Mouse (Mus musculus): ENCODE data around the gene Tmprss11e.

Gene Tmprss11e

GRCm38 (mm10) chr5:86745715-86746114, at the start of gene Tmprss11e:
Tmprss11e (minus strand) TSS chr5:86745815.
- DNase-seq (ENCODE audit: low spot score), result no peak

GRCm38 (mm10) chr5:86792807-86793206, 47.2 kb upstream of the Tmprss11e start:
- DNase-seq (ENCODE audit: low spot score), result no peak

DNA sequence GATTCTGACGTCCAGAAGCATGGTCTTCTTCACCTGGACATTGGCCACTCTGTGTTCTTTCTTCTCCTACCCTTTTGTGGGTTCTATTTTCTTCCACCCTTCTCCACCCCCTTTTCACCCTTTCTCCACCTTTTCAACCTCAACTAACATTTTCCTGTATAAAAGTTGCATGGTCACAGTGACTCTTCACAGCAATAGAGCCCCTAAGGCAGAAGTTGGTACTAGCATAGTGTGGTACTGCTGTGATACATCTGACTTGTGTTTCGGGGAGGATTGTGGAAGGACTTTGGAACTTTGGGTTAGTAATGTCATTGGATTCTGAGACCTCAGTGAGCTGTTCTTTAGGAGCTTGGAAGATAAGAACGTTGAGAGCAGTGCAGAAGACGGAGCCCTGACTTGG, 46.6 kb upstream of the Tmprss11e start:
- no peak for DNase-seq (ENCODE audit: low spot score)

GRCm38 (mm10) chr5:86789954-86790353, 44.3 kb upstream of the Tmprss11e start:
- no peak for DNase-seq (ENCODE audit: low spot score)

GRCm38 (mm10) chr5:86786798-86787197, 41.2 kb upstream of the Tmprss11e start:
- DNase-seq (ENCODE audit: low spot score), result no peak

GRCm38 (mm10) chr5:86784205-86784604, 38.6 kb upstream of the Tmprss11e start:
- DNase-seq (ENCODE audit: low spot score), result no peak

DNA sequence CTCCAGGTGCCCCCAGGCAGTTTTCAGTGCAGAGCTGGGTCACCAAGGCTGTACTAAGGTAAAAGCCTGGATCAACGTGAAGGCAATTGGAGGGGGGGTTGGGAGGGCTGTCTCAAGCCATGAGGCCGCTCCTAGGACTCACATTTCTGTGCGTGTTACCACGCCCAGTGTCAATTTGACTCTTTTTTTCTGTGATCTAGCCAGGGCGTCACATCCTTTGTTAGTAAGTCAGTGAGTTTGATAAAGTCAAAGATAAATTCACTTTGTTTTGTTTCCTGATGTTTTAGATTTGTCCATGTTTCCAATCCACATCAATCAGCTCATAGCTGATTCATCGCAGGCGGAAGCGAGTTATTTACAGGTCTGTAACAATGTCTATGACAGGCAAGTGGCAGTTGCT, 37.4 kb upstream of the Tmprss11e start:
- DNase-seq (ENCODE audit: low spot score), result peak; percentile 41

- no peak for DNase-seq (ENCODE audit: low spot score)
Measured at GRCm38 (mm10) chr5:86778471-86778870, 32.9 kb upstream of the Tmprss11e start.

- DNase-seq (ENCODE audit: low spot score), result no peak
Measured at GRCm38 (mm10) chr5:86776941-86777340, 31.3 kb upstream of the Tmprss11e start.

DNA sequence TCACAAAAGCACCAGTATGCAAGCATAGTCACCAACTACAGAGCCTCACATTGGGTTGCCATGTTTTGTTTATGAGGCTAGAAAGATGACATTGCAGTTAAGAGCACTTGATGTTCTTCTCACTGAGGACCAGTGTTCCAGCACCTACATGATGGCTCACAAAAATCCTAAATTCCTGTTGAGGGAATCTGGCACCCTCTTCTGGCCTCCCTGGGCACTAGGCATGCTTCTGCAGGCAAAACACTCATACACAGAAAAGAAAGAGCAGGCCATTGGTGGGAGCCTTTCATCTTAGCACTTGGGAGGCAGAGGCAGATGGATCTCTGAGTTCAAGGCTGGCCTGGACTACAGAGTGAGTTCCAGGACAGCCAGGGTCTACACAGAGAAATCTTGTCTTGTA, 25.4 kb upstream of the Tmprss11e start:
- DNase-seq (ENCODE audit: low spot score), result no peak

DNA sequence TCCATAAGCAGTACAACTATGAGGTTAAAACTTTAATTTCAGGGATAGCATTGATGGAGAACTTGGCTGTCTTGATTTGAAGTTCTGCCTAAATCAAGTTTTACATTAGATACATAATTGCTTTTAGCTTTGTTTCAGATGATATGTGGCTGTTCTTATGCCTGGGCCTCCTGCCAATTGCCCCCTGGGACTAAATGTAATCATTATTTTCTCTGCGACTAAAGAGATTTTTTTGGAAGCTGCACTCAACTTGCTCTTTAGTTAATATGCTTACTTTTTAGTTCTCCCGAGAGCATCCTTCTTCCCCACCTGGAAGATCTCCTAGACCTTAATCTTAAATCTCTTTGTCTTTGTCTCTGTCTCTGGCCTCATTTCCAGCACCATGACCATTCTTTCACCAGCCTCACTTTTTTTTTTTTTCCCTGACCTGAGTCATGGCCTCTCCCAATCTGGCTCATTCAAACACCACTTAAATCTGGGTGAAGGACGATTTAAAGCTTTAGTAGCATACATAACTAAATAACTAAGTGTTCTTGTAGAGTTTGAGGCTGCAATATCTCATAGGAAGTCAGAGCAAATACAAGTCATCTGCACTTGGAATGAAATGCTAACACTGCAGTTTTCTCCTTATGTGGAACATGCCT, 23.5 kb upstream of the Tmprss11e start:
- peak; percentile 72 for DNase-seq (ENCODE audit: low spot score)

- DNase-seq (ENCODE audit: low spot score), result no peak
Measured at GRCm38 (mm10) chr5:86742796-86743195, 2.8 kb downstream of the Tmprss11e start.

DNA sequence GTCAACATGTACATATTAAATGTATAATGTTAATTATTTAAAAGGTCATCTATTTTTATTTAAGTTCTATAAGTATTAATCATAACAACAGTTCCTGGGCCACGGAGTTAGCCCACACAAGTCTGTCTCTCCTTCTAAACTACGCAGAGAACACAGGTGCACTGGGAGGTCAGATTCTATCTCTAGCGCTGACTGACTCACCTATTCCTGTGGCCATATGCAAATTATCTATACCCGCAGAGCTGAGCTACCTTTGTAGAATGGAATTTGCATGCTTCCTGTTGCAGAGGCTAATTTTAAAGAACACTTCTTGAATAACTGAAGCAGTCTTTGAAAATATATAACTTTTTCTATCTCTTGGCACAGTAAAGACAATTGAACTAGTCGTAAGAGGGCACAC, 4.5 kb downstream of the Tmprss11e start:
- no peak for DNase-seq (ENCODE audit: low spot score)

GRCm38 (mm10) chr5:86735808-86736207, 9.8 kb downstream of the Tmprss11e start:
- no peak for DNase-seq (ENCODE audit: low spot score)

DNA sequence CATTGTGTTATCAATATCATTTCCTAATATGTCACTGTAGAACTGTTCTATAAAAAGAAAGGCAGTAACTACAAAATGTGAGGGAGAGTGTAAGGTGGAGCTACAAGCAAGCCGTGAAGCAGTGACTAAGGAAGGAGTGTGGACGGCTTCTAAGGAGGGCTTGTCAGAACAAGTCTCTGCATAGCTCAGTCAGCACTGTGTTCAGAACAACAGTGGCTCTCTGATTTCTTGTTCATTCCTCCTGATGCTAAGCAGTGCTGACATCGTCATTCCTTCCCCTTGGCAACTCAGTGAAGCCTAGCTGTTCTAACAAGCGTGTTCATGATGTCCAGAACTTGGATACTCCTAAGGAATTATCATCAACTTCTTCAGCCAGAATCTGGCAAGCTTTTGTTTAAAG, 15.0 kb downstream of the Tmprss11e start:
- DNase-seq (ENCODE audit: low spot score), result no peak

DNA sequence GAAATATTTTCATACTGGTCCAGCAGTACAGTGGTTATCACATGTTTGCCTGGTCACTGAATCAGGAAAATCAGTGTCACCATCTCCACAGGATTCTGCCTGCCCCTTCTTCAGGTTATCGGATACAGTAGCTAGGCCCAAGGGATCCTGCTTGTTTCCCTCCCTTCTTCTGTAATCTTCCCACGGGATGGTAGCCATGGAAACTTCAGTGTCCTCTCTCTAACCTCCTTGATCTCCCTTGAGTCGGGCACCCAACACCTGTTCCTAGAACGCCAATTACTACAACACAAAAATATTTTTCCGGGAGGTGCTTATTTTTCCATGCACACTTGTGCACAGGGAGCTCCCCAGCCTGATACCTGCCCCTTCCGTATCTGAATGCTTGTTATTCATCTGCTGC, 17.0 kb downstream of the Tmprss11e start:
- no peak for DNase-seq (ENCODE audit: low spot score)

DNA sequence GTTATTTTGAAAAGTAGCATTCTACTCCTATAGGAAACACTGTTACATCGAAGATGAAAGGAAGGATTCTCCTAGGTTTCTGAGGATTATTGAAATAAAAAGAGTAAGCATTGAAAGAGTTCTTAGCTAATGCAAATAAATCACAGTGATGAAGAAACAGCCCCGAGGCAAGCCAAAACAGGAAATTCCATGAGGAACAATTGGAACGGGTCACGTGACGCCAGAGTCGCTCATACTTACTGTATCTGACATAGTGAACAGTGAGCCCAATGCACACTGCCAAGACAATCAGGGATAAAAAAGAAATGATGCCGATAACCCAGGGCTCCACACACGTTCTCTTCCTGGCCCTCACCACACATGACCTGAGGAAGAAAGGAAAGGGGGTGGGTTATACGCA, 18.6 kb downstream of the Tmprss11e start:
- DNase-seq (ENCODE audit: low spot score), result no peak

- DNase-seq (ENCODE audit: low spot score), result no peak
Measured at GRCm38 (mm10) chr5:86725021-86725420, 20.6 kb downstream of the Tmprss11e start.

DNA sequence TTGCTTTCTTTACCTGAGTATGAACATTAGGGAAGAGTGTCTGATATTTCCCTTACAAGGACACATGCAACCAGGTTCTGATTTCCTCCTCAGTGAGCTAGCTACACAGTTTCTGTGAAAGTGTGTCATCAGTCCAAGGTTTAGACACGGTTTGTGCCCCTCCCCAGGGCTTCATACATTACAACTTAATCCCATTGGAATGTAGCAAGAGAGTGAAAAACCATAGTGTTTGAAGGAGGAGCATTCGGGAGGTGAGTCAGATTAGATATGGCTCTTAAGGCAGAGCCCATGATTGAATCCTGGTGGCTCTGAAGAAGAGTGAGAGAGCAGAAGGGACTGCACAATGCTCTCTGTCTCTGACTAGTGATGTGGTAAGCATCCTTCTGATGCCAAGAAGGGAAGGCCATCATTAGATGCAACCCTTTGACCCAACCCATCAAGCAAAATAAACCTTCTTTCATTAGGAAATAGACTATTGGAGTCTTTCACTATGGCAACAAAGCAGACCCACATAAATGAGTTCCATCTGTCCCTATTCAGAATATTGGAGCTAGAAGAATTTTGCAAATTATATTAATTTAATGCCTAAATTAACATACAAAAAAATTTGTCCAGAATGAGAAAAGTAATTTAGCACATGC, 22.7 kb downstream of the Tmprss11e start:
- no peak for DNase-seq (ENCODE audit: low spot score)

GRCm38 (mm10) chr5:86714967-86715366, 30.6 kb downstream of the Tmprss11e start:
- DNase-seq (ENCODE audit: low spot score), result no peak

DNA sequence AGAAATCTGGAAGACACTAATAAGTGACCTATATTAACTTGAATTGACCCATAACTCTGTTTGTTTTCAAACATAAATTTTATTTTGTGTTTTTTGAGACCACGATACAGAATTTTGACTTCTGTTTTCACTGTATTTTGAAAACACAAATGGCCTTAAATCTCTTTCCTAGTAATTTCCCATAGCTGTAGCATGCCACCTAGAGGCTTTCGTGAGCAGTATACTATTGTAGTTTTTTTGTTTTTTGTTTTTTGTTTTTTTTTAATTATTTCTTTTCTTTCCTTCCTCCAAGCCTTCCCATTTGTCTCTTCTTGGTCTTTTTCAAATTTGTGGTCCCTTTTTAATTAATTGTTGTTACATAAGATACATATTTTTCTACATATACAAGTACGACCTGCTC, 40.7 kb downstream of the Tmprss11e start:
- DNase-seq (ENCODE audit: low spot score), result no peak

DNA sequence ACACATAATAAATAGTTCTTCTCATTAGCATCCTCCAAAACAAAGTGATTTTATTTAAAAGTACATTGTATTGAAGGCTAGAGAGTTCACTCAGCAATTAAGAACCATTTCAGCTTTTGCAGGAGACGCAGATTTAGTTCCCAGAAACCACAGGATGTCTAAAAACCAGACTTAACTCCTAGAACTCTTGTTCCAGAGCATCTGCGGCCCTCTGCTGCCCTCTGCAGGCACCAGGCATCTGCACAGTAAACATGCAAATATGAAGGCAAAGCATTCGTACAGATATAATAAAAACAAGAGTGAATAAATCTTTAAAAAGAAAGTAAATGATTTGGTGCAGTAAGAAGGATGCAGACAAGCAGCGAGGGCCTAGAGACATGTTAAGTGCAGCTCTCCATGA, 60.9 kb downstream of the Tmprss11e start:
- peak; percentile 20 for DNase-seq (ENCODE audit: low spot score)

GRCm38 (mm10) chr5:86676262-86676661, 69.4 kb downstream of the Tmprss11e start, which contains the start of gene Tmprss11b:
Tmprss11b (minus strand) TSS chr5:86676362.
- DNase-seq (ENCODE audit: low spot score), result no peak

Data from MN1 (cell line).